Mouse (Mus musculus) kidney, embryonic 15.5 days (tissue): ENCODE data around the gene Sh3d19. TPM values are rescaled to one million over a fixed set of nuclear protein-coding genes. Genes with fewer than 3 reads are reported as not detected.

ENCODE experiments used
- ATAC-seq: fragments of 200-750 bp; cut with Nextera tagmentation; replicated peaks from 2 replicates; pipeline ENCODE4 v1.8.0; 2017; ENCODE audit warnings: moderate TSS enrichment; ENCODE audit not compliant: low FRiP score
- H3K27ac ChIP-seq: fragments of 300-500 bp; sonication (generic); 2 replicates; pipeline ENCODE4 v1.5.1; 2015; ENCODE audit warnings: mild to moderate bottlenecking, inconsistent platforms
- H3K27me3 ChIP-seq: fragments of 300-500 bp; sonication (generic); 2 replicates; pipeline ENCODE4 v1.6.1; 2015; ENCODE audit warnings: inconsistent platforms
- H3K36me3 ChIP-seq: fragments of 300-500 bp; sonication (generic); 2 replicates; pipeline ENCODE4 v1.6.1; 2015; ENCODE audit warnings: inconsistent platforms
- H3K4me1 ChIP-seq: fragments of 300-500 bp; sonication (generic); 2 replicates; pipeline ENCODE4 v1.6.1; 2015; ENCODE audit warnings: inconsistent platforms
- H3K4me2 ChIP-seq: fragments of 300-500 bp; sonication (generic); 2 replicates; pipeline ENCODE4 v1.6.1; 2015; ENCODE audit warnings: moderate library complexity, mild to moderate bottlenecking, inconsistent platforms
- H3K4me3 ChIP-seq: fragments of 300-500 bp; sonication (generic); replicated peaks from 2 replicates; pipeline ENCODE4 v1.5.1; 2015; ENCODE audit warnings: mild to moderate bottlenecking, inconsistent platforms
- H3K9ac ChIP-seq: fragments of 300-500 bp; sonication (generic); 2 replicates; pipeline ENCODE4 v1.6.1; 2015; ENCODE audit warnings: mild to moderate bottlenecking, inconsistent platforms
- H3K9me3 ChIP-seq: fragments of 300-500 bp; sonication (generic); replicated peaks from 2 replicates; pipeline ENCODE4 v1.6.1; 2016; ENCODE audit warnings: inconsistent platforms
- WGBS: fragments of 180-500 bp; shearing (Covaris S2); methylation state at CpG from one replicate; pipeline ENCODE4 v1.1.7; 2015; ENCODE audit warnings: mixed read lengths; 5-methylcytosine and 5-hydroxymethylcytosine counted together
- polyA plus RNA-seq: library from polyadenylated mRNA; unstranded; fragments of >200 nt; fragmentation: Nextera tagmentation; extraction: Ambion mirVana; gene quantifications from 2 replicates; pipeline ENCODE4 v1.2.1, GENCODE M21; 2015

The Sh3d19 gene
- polyA plus RNA-seq, 1 experiment from 2014 or later = 32.3 TPM

GRCm38 (mm10) chr3:86134939-86135638 is 164.2 kb downstream of the Sh3d19 start:
- ATAC-seq = no peak
- H3K9me3 ChIP-seq = no peaks in the 10 kb centered on the region
- 91% methylated on average over 6 of the region's 6 CpGs for WGBS

DNA sequence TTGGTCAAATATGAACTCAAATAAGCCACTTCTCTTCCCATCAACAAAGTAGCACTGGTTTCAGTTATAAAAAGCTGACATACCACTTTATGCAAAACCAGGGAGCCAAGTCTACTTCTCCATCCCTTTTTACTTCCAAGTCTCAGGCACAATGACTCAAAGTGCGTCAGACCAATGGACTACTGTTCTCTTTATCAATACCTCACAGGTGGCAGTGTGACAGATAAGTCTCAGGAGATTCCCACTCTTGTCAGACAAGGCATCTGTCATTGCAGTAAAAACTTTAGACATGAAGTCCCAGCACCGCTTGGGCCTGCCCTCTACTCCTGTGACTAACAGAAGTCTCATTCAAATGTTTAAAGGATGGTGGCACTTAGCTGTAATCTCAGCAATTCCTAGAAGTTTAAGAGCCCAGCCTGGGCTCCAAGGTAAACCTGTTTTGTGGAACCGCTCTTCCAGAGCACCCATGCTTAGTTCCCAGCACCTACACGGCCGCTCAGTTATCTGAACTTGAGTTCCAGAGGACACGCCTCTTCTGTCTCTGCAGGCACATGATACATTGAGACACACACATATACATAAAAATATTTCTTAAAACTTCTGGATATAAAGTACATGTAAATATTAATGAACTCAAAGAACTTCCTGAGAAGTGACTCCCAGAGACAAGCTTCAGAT is 165.1 kb downstream of the Sh3d19 start:
- 0 out of 2 replicates have a peak, but pooled peaks have one; percentile 20 for ATAC-seq
- 95% methylated on average over 6 of the region's 6 CpGs for WGBS

More at GRCm38 (mm10) chr3:86134939-86135638, 164.2 kb downstream of the Sh3d19 start:
- H3K4me1 ChIP-seq = 0 out of 2 replicates have a peak, but pooled peaks cover 2% of the 10 kb centered on the region
- no peak overlapping the region for H3K4me3 ChIP-seq
- H3K9ac ChIP-seq = no peak overlapping the region
- no peaks in the 10 kb centered on the region for H3K27me3 ChIP-seq
- H3K36me3 ChIP-seq = peaks cover 70% of the 10 kb centered on the region
- H3K4me2 ChIP-seq = no peak overlapping the region
- no peak overlapping the region for H3K27ac ChIP-seq

DNA sequence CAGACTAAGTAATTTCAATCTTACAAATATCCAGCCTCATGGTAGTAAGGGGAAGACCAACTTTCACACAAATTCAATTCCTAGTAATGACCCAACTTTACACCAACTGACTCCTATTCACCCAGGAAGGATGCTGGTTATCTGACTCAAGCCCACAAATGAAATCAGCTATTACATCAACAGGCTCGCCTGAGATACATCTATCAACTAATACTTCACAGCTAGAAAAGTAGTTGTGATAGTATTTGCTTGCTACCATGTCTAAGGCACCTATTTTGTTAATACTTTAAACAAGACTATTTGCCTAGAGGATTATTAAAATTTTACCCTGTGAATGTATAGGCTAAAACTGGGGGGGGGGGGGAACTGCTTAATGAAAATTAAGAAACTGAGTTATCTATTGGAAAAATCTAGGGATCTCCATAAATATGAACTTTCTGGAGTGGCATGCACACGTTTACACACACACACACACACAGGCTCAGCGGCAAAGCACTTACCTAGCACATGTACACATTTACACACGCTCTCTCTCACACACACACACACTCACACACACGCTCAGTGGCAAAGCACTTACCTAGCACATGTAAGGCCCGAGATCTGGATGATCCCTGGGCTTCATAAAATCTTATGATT is 166.1 kb downstream of the Sh3d19 start:
- H3K27ac ChIP-seq = no peak overlapping the region
- H3K4me1 ChIP-seq = peaks cover 12% of the 10 kb centered on the region
- no peak overlapping the region for H3K4me2 ChIP-seq

More for the DNA sequence above, 165.1 kb downstream of the Sh3d19 start:
- Histone ChIP-seq H3K4me3 (no peak overlapping the region), H3K27ac (no peak overlapping the region), H3K4me1 (peaks cover 8% of the 10 kb centered on the region), H3K9me3 (no peaks in the 10 kb centered on the region), H3K9ac (no peak overlapping the region), H3K27me3 (no peaks in the 10 kb centered on the region), H3K4me2 (no peak overlapping the region), H3K36me3 (peaks cover 79% of the 10 kb centered on the region)

DNA sequence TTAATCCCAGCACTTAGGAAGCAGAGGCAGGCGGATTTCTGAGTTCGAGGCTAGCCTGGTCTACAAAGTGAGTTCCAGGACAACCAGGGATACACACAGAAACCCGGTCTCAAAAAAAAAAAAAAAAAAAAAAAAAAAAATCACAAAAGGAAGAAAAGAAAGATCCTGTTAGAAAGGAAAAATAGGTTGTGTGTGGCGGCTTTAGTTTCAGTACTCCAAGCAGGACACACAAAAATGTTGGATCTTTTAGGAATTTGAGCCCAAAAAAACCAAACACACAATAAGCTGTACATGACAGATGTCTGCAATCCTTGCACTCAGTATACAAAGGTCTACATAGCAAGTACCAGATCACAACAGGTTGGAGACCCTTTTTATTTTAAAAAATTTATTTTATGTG is 168.8 kb downstream of the Sh3d19 start:
- Histone ChIP-seq H3K4me2 (no peak overlapping the region; the same call in 1 of the 2 replicates), H3K27ac (no peak overlapping the region), H3K36me3 (peaks cover 67% of the 10 kb centered on the region), H3K27me3 (no peaks in the 10 kb centered on the region), H3K9me3 (no peaks in the 10 kb centered on the region), H3K4me3 (0 out of 2 replicates have a peak overlapping the region, but pooled peaks have one; percentile 11), H3K9ac (no peak overlapping the region), H3K4me1 (peaks cover 22% of the 10 kb centered on the region)
- no peak for ATAC-seq
- WGBS = 89% methylated on average over 4 of the region's 4 CpGs

More for the DNA sequence above, 166.1 kb downstream of the Sh3d19 start:
- 93% methylated on average over 6 of the region's 6 CpGs for WGBS
- no peak overlapping the region for H3K4me3 ChIP-seq
- no peak overlapping the region for H3K9ac ChIP-seq
- no peaks in the 10 kb centered on the region for H3K9me3 ChIP-seq
- H3K36me3 ChIP-seq = peaks cover 78% of the 10 kb centered on the region
- no peak for ATAC-seq
- H3K27me3 ChIP-seq = no peaks in the 10 kb centered on the region

- Histone ChIP-seq H3K27ac (0 out of 2 replicates have a peak overlapping the region, but pooled peaks have one; percentile 91), H3K4me3 (peak overlapping the region; percentile 97), H3K9me3 (no peaks in the 10 kb centered on the region), H3K9ac (peak overlapping the region; percentile 100), H3K4me1 (peaks cover 22% of the 10 kb centered on the region), H3K4me2 (peak overlapping the region; percentile 82), H3K36me3 (peaks cover 50% of the 10 kb centered on the region), H3K27me3 (no peaks in the 10 kb centered on the region)
- no peak for ATAC-seq
- WGBS = 10% methylated on average over 7 of the region's 7 CpGs
These were observed 170.5 kb downstream of the Sh3d19 start for GRCm38 (mm10) chr3:86141366-86141765.

DNA sequence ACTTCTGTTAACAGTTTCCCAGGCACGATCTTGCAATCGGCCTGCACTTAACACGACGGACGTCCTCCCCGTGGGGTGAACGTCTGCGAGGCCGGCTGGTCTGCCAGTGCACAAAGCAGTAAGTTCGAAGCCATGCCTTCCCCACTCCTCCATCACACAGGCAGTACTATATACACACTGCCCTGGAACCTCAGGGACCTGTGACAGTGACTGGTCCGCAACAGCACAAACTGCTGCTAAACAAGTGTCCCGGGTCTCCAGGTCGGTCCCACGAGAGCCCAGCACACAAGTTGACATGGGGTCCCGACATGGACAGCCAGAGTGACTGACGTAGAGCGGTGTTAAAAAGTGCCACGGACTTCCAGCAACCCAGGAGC is 171.0 kb downstream of the Sh3d19 start:
- peak overlapping the region; percentile 82 for H3K4me2 ChIP-seq
- H3K4me1 ChIP-seq = peaks cover 22% of the 10 kb centered on the region
- no peaks in the 10 kb centered on the region for H3K27me3 ChIP-seq
- peak overlapping the region; percentile 91 for H3K27ac ChIP-seq
- WGBS = under 1% methylated on average over 18 of the region's 18 CpGs
- H3K4me3 ChIP-seq = peak overlapping the region; percentile 97
- H3K36me3 ChIP-seq = peaks cover 45% of the 10 kb centered on the region
- H3K9ac ChIP-seq = peak overlapping the region; percentile 100
- no peaks in the 10 kb centered on the region for H3K9me3 ChIP-seq
- peak; percentile 46 for ATAC-seq

DNA sequence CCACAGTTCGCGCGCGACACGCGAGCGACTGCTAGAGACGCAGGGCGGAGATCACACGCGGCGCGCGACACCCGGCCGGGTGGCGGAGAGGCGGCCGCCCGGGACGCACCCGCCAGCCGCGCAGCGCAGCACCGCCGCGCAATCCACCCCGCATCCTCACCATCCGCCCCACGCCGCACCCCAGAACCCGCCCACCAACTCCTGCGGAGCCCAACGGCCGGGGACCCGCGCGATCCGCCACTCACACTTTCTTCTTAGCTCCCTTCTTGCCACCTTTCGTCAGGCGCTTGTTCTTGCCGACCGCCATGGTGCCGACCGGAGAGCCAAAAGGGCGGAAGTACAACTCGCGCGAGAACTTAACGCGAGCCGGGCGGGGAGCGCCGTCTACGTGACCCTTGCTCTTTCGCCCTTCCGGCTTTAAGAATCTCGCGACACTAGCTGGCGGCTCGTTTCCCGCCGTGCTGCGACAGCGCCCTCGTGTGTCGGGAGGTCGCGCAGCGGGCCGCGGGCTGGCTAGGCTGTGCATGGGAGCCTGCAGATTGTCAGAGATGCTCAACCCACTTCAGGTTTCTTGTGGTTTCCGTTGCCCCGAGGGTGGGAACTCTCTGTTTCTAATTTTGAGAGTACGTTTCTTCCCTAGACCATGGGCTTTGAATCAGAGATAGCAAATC is 171.5 kb downstream of the Sh3d19 start, which contains the start of gene Rps3a1:
Gene Rps3a1 (minus strand): TSS at position 440 of the 671 bp plus-strand sequence.
- peak within 1 kb of the TSS; percentile 100 for H3K9ac ChIP-seq
- peak within 1 kb of the TSS; percentile 91 for H3K27ac ChIP-seq
- peak within 1 kb of the TSS; percentile 82 for H3K4me2 ChIP-seq
- H3K36me3 ChIP-seq = peaks cover 40% of the 10 kb centered on the region
- WGBS = under 1% methylated on average over 77 of the region's 77 CpGs
- H3K27me3 ChIP-seq = no peaks in the 10 kb centered on the region
- H3K9me3 ChIP-seq = no peaks in the 10 kb centered on the region
- ATAC-seq = peak; percentile 95
- peak within 1 kb of the TSS; percentile 97 for H3K4me3 ChIP-seq
- H3K4me1 ChIP-seq = peaks cover 22% of the 10 kb centered on the region

DNA sequence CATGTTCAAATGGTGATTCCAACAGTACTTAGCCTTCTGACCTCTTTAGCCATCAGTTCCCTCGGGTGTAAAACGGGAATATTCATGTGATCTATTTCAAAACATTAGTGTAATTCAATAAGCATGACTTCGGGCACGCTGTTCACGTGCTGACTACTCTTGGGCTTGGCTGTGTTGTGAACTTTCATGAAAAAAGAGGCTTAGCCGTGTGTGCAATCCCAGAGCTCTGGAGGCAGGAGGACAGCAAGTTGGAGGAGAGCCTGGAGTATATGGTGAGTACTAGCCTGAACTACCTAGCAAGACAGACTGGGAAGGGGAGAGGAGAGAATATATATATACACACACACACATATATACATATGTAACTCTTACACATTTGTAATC is 172.0 kb downstream of the Sh3d19 start:
- Histone ChIP-seq H3K4me1 (peaks cover 22% of the 10 kb centered on the region), H3K27ac (peak overlapping the region; percentile 30; the same call in 1 of the 2 replicates), H3K27me3 (no peaks in the 10 kb centered on the region), H3K4me3 (peak overlapping the region; percentile 97), H3K9ac (no peak overlapping the region), H3K4me2 (peak overlapping the region; percentile 54), H3K9me3 (no peaks in the 10 kb centered on the region), H3K36me3 (peaks cover 35% of the 10 kb centered on the region)
- ATAC-seq = peak; percentile 29
- WGBS = 13% methylated on average over 6 of the region's 6 CpGs

GRCm38 (mm10) chr3:86143343-86143742 is 172.4 kb downstream of the Sh3d19 start:
- no peak overlapping the region for H3K4me2 ChIP-seq
- 0 out of 2 replicates have a peak overlapping the region, but pooled peaks have one; percentile 10 for H3K9ac ChIP-seq
- H3K27ac ChIP-seq = no peak overlapping the region
- peaks cover 22% of the 10 kb centered on the region for H3K4me1 ChIP-seq
- ATAC-seq = no peak
- 80% methylated on average over 6 of the region's 6 CpGs for WGBS
- peaks cover 31% of the 10 kb centered on the region for H3K36me3 ChIP-seq
- no peaks in the 10 kb centered on the region for H3K9me3 ChIP-seq
- H3K4me3 ChIP-seq = no peak overlapping the region
- no peaks in the 10 kb centered on the region for H3K27me3 ChIP-seq

DNA sequence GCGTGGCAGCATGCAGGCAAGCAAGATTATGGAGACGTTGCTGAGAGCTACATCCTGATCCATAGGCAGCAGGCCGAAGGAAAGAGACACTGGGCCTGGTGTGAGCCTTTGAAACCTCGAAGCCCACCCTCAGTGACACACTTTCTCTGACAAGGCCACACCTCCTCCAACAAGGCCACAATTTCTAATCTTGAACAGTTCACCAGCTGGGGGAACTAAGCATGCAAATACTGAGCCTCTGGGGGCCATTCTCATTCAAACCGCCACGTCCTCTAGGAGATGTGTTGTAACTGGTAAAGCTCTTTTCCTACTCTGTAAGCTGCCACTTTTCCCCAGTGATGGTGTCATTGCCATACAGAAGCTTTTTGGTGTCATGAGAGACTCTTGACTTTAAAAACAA is 178.2 kb downstream of the Sh3d19 start:
- 76% methylated on average over 6 of the region's 6 CpGs for WGBS
- Histone ChIP-seq H3K9me3 (no peaks in the 10 kb centered on the region), H3K4me2 (no peak overlapping the region), H3K9ac (no peak overlapping the region), H3K36me3 (no peaks in the 10 kb centered on the region), H3K27ac (no peak overlapping the region), H3K4me3 (no peak overlapping the region), H3K4me1 (peaks cover 10% of the 10 kb centered on the region), H3K27me3 (no peaks in the 10 kb centered on the region)
- ATAC-seq = no peak

GRCm38 (mm10) chr3:86149521-86149920 is 178.6 kb downstream of the Sh3d19 start:
- H3K27me3 ChIP-seq = no peaks in the 10 kb centered on the region
- H3K4me1 ChIP-seq = peaks cover 10% of the 10 kb centered on the region
- no peaks in the 10 kb centered on the region for H3K9me3 ChIP-seq
- ATAC-seq = no peak
- H3K36me3 ChIP-seq = no peaks in the 10 kb centered on the region
- no peak overlapping the region for H3K9ac ChIP-seq
- H3K4me3 ChIP-seq = no peak overlapping the region
- H3K4me2 ChIP-seq = no peak overlapping the region
- WGBS = 56% methylated on average over 9 of the region's 9 CpGs
- 0 out of 2 replicates have a peak overlapping the region, but pooled peaks have one; percentile 13 for H3K27ac ChIP-seq
